Mouse (Mus musculus) urinary bladder, postnatal 14 days (tissue): ENCODE data around the gene Naaladl2.

Experiments used
- DNase-seq: peaks from one replicate; pipeline ENCODE4 v3.0.0; 2021; ENCODE audit warnings: low spot score

Naaladl2 gene

GRCm38 (mm10) chr3:24938507-24939182 lies 205.4 kb downstream of the Naaladl2 start:
- no peak for DNase-seq

DNA sequence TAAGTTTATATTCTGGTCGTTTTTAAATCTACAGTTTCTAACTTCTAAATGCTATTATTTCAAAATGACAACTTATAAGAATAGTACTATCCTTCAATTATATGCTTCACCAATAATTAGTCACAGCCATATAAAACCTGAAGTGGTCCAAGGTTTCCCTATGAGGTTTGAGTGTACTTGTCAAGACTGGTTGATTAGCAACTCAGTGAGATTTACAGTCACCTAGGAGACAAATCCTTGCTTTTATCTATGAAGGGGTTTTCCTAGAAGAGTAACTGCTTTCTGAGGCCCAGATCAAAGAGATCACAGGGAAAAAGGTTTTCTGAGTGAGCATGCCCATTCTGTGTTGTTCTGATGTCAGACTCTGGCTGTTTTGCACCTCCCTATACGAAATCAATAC lies 222.2 kb downstream of the Naaladl2 start:
- DNase-seq: no peak

- DNase-seq: no peak
These were observed 222.7 kb downstream of the Naaladl2 start for GRCm38 (mm10) chr3:24921401-24921800.

DNA sequence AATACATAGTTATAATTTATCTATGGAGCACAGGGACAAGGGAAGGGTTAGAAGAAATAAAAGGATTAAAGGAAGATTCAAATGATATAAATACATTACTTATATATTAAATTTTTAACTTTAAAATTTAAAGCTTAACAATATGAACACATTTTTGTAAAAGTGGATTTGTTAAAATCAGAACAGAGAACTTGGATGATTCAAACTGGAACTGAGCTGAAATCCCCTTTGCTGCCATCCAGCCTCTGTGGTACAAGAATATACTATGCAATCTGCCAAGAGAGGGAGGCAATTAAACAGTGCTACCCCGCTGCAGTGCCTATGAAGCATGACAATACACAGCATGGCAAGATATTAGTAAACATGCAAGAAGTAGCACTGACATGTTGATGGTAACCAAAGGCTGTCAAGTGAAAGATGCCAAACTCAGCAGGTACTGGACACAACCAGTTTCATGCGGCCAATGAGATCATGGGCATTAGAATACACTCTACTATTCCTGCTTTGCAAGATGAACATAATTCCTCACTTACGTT lies 238.6 kb downstream of the Naaladl2 start:
- DNase-seq: no peak

GRCm38 (mm10) chr3:24888801-24889200 lies 255.3 kb downstream of the Naaladl2 start:
- DNase-seq: no peak

GRCm38 (mm10) chr3:24872254-24872653 lies 271.8 kb downstream of the Naaladl2 start:
- DNase-seq: no peak

DNA sequence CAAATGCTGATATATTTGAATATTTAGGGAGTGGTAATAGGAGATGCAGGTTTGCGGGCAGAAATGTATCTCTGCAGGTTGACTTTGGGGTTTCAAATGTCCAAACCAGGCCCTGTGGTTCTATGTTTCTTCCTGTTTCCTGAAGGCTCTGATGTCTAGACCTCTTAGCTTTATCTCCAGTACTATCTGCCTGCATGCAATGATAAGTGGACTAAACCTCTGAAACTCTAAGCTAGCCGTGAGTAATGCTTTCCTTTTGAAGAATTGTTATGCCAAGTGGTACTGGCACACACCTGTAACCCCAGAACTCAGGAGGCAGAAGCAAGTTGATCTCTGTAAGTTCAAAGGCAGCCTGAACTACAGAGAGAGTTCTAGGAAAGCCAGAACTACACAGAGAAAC lies 291.1 kb downstream of the Naaladl2 start:
- no peak for DNase-seq

DNA sequence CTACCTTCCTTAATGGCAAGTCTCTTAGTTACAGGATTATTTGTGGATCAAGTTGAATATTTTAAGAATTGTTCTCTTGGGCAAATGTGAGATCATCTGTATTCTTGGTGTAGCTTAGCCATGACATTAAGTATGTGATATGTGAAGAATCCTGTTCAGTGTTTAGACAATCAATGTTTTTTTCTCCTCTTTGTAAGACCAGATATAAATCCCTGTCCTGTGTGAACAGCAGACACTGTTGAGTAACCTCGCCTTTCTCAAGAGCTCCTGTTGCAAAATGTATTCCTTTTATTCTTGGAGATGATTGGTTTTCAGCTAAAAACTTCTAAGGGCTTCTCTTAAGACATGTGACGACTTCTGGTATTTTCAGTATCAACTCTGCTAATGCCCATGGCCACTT lies 347.3 kb downstream of the Naaladl2 start:
- no peak for DNase-seq

GRCm38 (mm10) chr3:24787451-24788148 lies 356.5 kb downstream of the Naaladl2 start:
- no peak for DNase-seq

- no peak for DNase-seq
These were observed 360.0 kb downstream of the Naaladl2 start for GRCm38 (mm10) chr3:24784108-24784507.

GRCm38 (mm10) chr3:24783462-24783829 lies 360.6 kb downstream of the Naaladl2 start:
- DNase-seq: peak; percentile 15

- DNase-seq: peak; percentile 15
These were observed 361.1 kb downstream of the Naaladl2 start for GRCm38 (mm10) chr3:24782784-24783461.

- DNase-seq: no peak
These were observed 362.4 kb downstream of the Naaladl2 start for GRCm38 (mm10) chr3:24781687-24782086.

DNA sequence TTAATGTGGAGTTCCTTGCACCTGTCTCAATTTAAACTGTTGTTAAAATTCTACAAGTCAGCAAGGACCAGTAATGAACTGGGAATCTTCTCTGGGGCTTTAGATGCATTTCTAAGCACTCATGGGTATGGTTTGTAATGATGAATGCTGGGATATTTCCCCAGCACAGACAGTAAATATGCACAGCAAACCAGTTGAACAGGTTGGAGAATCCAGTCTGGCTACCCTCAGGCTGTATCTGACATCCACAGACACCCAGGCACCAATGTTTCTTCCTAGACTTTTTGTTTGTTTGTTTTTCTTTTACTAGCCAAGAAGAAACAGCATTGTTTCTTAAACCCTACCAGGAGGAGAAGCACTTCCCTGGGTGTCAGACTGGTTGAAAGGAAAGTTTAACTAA lies 365.6 kb downstream of the Naaladl2 start:
- peak; percentile 68 for DNase-seq

GRCm38 (mm10) chr3:24749055-24749454 lies 395.0 kb downstream of the Naaladl2 start:
- no peak for DNase-seq

GRCm38 (mm10) chr3:24747182-24747856 lies 396.7 kb downstream of the Naaladl2 start:
- DNase-seq: no peak

GRCm38 (mm10) chr3:24743946-24744345 lies 400.1 kb downstream of the Naaladl2 start:
- DNase-seq: no peak

DNA sequence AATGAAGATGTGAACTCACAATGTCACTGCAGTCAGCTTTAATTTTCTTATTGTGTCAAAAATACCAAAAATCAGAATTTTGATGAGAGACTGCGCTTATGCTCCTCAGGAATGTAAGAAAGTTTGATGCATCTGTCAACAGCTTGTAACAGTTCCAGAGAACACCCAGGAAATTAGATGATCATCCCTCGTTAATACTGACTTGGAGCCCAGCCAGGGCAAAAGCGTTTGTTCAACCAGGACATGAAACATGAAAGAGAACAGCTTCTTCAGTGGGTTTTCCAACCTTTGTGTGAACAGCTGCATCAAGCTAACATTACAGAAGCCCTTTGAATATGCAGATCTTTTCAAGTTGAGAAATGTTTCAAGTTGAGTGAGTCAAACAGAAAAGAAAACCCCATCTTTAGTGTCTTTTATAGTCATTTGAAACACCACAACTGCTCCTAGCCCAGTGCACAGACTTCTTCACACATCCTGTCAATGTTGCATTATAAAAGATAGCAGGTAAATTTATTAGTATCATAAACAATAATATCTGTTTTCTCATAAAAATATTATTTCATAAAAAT lies 424.8 kb downstream of the Naaladl2 start:
- no peak for DNase-seq

- DNase-seq: no peak
These were observed 429.3 kb downstream of the Naaladl2 start for GRCm38 (mm10) chr3:24714770-24715169.

GRCm38 (mm10) chr3:24705778-24706423 lies 438.2 kb downstream of the Naaladl2 start:
- DNase-seq: no peak

GRCm38 (mm10) chr3:24690162-24690915 lies 453.7 kb downstream of the Naaladl2 start:
- DNase-seq: no peak
